Mouse (Mus musculus) adrenal gland, adult (tissue): Measurements from ENCODE around the gene Hmgcs1.

Experiments
- DNase-seq, 2 experiments: peaks; one replicate each; pipeline ENCODE4 v3.0.0; 2022 to 2023; ENCODE audit warnings: low spot score in 1 of 2; ENCODE audit not compliant: inconsistent age in 2 of 2

The Hmgcs1 gene

DNA sequence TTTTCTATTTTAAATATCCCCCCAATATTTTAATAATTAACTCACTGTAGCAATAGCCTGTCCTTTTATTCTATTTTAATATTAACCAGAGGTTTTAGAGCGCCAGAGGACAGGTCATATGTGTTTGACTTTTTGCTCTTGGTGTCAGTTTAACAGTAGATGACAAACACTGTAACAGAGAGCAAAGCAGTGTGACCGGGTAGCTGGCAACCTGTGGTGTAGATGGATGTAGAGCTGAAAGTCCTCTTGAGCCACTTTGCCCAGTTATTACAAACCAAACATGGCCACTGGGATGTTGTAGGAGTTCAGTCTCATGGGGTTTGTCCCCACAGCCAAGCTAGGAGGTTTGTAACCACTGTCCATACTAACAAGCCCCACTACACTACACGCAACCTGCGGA lies 8.3 kb downstream of the Hmgcs1 start:
- peak in 1 of 2 experiments; percentile 56 for DNase-seq

DNA sequence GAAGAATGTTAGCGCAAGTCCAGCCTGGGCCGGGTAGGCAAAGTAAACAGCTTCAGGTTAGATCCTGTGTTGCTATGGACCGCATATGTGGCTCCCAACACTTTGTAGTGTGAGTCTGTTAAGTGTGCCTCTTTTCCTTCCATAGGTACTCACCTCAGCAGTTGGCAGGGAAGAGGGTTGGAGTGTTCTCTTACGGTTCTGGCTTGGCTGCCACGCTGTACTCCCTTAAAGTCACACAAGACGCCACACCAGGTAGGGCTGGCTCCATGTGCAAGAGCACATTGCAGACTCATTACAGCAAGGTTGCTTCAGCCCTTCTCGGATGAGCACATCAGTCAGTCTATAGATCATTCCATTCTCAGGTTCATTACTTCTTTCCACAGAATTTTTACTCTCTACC lies 14.1 kb downstream of the Hmgcs1 start:
- DNase-seq, result no peak

DNA sequence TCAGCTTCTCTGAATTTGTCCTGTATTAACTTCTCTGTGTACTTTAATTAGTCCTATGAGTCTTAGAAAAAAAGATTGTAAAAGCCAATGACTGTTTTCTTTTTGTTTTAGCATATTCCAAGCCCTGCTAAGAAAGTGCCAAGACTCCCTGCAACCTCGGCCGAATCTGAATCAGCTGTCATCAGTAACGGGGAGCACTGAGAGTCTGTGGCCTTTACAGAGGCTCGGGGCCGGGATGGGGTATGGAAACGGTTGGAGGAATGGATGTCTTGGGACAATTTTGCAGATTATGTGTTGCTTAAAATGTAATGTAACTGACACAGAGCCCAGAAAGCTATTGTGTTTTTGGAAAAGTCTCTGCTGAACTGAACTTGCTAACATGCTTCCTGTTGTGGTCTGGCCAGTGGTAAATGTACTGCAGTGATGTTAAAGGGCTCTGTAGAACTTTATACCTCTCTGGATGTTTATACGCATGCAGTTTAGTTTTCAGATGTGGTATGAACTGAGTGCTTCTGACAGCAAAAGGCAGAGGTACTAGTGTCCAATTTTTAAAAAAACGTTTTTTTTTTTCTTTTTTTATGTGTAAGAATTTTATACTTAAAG lies 16.2 kb downstream of the Hmgcs1 start:
- peak in 1 of 2 experiments; percentile 74 for DNase-seq

GRCm38 (mm10) chr13:119706953-119707352 lies 16.8 kb downstream of the Hmgcs1 start:
- DNase-seq, result no peak

- DNase-seq, result no peak
Observed at GRCm38 (mm10) chr13:119707906-119708305, 17.7 kb downstream of the Hmgcs1 start.

DNA sequence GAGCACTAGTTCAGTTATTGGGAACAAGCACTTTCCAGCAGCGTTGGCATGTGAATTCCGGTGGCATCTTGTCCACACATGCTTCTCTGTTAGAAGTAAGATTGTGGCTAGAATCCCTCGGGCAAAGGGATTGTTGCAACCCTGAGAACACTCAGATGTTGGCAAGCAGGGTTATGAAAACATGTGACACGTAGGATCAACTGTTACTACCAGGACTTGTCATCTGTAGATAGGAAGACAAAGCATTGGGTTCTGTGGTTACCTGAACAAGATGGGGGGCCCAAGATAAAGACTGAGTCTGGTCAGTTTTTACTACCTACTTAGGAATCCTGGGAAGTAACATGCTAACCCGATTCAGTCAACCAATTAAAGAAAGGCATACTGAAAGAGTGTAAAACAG lies 18.8 kb downstream of the Hmgcs1 start:
- peak in 1 of 2 experiments; percentile 69 for DNase-seq

- DNase-seq, result peak in 1 of 2 experiments; percentile 80
Observed at GRCm38 (mm10) chr13:119709388-119710267, 19.4 kb downstream of the Hmgcs1 start.

DNA sequence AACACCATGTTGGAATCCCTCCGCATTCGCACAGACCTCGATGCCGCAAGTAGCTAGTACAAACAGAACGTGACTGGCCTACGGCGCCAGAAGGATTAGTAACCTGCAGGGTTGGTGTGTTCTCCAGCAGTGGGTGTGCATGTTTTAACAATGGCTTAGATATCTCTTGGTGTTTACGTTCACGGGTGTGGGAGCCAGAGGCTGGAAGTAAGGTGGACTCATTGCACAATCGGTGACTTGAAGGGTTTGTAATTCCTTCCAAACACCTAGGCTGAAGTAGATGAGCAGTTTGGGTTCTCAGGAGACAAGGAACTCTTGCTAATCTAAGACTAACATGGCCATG lies 20.1 kb downstream of the Hmgcs1 start:
- DNase-seq, result no peak

- no peak for DNase-seq
Observed at GRCm38 (mm10) chr13:119712463-119712862, 22.3 kb downstream of the Hmgcs1 start.

- DNase-seq, result no peak
Observed at GRCm38 (mm10) chr13:119713107-119713787, 23.1 kb downstream of the Hmgcs1 start.

GRCm38 (mm10) chr13:119713821-119714220 lies 23.6 kb downstream of the Hmgcs1 start:
- DNase-seq, result no peak

- no peak for DNase-seq
Observed at GRCm38 (mm10) chr13:119716105-119716504, 25.9 kb downstream of the Hmgcs1 start.

DNA sequence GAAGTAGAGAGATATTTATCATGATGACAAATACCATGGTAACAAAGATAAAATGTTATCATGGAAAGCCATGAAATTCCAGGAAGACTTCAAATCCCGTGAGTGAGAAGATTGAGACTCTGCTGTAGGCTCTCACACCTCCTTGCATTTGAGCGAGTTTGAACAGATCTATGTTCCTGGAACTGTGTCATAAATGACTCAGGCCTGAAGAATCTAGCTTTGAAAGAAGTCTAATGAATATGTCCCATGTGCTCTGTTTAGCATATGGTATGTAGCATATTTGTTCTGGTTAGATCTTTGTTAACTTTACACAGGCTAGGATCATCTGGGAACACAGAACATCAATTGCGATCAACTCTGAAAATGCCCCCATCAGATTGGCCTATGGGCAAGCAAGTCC lies 32.3 kb downstream of the Hmgcs1 start:
- DNase-seq, result peak in 1 of 2 experiments; percentile 55

DNA sequence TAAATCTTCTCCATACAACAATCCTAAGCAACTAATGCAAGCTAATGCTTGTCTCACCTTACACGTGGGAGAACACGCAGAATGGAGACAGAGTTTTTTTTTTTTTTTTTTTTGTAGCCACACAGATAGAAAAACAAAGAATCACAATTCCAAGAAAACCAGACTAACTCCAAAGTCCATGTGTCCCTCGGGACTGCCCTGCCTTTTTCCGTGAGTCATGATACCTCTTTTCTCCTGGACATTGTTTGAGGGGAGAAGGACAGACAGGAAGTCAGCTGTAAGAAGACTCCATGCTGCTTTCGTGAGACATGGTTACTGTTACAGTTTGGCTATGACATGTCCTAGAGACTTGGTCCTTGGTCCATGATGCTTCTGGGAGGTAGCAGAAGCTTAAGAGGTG lies 33.2 kb downstream of the Hmgcs1 start:
- no peak for DNase-seq

- no peak for DNase-seq
Observed at GRCm38 (mm10) chr13:119724541-119724940, 34.4 kb downstream of the Hmgcs1 start.

- no peak for DNase-seq
Observed at GRCm38 (mm10) chr13:119727608-119728387, 37.6 kb downstream of the Hmgcs1 start.

DNA sequence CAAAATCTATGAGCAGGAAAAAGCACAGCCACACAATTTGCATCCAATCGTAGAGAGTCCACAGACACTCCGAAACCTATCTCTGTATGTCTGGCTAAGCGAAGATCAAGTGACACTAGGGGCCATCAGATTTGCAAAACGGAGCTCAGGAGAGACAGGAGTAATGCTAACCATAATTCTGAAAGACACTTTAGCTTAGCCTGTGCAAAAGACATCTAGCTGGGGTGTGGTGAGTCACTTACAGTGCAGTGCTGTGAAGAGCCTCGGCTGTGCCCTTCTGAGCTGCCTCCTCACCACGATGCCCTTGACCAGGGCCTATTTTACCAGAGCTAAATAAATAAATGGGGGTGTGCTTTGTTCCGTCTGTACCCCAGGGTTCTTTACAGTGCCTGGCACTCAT lies 39.2 kb downstream of the Hmgcs1 start:
- peak in 1 of 2 experiments; percentile 69 for DNase-seq

DNA sequence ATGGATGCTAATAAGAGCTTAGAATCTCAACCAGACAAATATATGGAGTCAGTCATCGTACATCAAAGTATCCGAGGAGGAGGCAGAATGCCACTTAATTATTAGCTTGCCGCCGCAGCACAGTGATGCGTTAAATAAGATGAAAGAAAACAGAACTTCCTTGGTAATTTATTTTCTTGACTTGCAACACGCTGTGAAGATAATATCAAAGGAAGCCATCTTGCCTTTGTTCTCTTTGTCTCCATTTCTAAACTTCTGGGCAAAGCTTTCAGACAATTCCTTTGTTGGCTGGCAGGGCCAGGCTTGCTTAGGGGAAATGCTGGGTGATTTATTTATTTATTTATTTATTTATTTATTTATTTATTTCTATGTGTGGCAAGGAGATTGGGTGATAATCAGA lies 41.3 kb downstream of the Hmgcs1 start:
- no peak for DNase-seq

- peak in 1 of 2 experiments; percentile 54 for DNase-seq
Observed at GRCm38 (mm10) chr13:119741390-119742237, 51.4 kb downstream of the Hmgcs1 start.

DNA sequence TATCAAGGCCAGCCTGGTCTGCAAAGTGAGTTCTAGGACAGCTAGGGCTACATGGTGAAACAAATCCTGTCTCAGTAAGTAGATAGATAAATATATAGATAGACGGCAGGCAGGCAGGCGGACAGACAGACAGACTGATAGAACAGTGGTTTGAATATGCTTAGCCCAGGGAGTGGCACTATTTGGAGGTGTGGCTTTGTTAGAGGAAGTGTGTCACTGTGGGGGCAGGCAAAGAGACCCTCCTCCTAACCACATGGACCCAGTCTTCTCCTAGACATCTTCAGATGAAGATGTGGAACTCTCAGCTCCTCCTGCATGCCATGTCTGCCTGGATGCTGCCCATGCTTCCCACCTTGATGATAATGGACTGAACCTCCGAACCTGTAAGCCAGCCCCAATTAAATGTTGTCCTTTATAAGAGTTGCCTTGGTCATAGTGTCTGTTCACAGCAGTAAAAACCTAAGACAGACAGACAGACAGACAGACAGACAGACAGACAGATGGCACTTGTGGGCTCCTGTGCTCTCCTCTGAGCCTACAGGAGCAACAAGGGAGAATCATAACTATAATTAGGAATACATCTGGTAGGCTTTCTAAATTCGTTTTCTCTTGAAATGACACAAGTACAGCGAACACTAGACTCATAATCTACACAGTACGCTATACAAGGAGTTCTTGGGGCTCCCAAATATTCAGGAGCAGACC lies 52.7 kb downstream of the Hmgcs1 start:
- DNase-seq, result no peak
